Mouse (Mus musculus) CH12F3 (cell line): Measurements from ENCODE around the gene Aspdh.

Experiments used
- in situ Hi-C: fragments of 300-500 bp; cut with MboI; formaldehyde crosslinking; loops from 2 replicates; pipeline ENCODE4 v1.14.3; 2020; ENCODE audit warnings: low sequenced_read_pairs

Gene Aspdh

GRCm38 (mm10) chr7:44445528-44445923 lies 19.7 kb upstream of the Aspdh start:
- in situ Hi-C loops = no loop called here

GRCm38 (mm10) chr7:44446070-44446855 lies 18.9 kb upstream of the Aspdh start:
- in situ Hi-C loops = no loop called here

- in situ Hi-C loops = loop anchor here (25.0 kb wide), 1 partner anchor 191 kb away; the partner anchor contains the start of genes Acp4 and Gm15517
Measured at GRCm38 (mm10) chr7:44453256-44453655, 11.9 kb upstream of the Aspdh start.

GRCm38 (mm10) chr7:44456302-44456701 lies 8.9 kb upstream of the Aspdh start:
- in situ Hi-C loops = loop anchor here (25.0 kb wide), 1 partner anchor 194 kb away; the partner anchor contains the start of genes Acp4 and Gm15517

- in situ Hi-C loops = loop anchor here (25.0 kb wide), 1 partner anchor 198 kb away; the partner anchor contains the start of genes Acp4 and Gm15517
Measured at GRCm38 (mm10) chr7:44460067-44460466, 5.1 kb upstream of the Aspdh start.

- in situ Hi-C loops = loop anchor here (25.0 kb wide), 1 partner anchor 199 kb away; the partner anchor contains the start of genes Acp4 and Gm15517
Measured at GRCm38 (mm10) chr7:44460767-44461502, 4.3 kb upstream of the Aspdh start.

GRCm38 (mm10) chr7:44461503-44462217 lies 3.5 kb upstream of the Aspdh start:
- in situ Hi-C loops = loop anchor here (25.0 kb wide), 1 partner anchor 199 kb away; the partner anchor contains the start of genes Acp4 and Gm15517

GRCm38 (mm10) chr7:44462218-44463055 lies 2.8 kb upstream of the Aspdh start:
- in situ Hi-C loops = loop anchor here (25.0 kb wide), 1 partner anchor 200 kb away; the partner anchor contains the start of genes Acp4 and Gm15517

GRCm38 (mm10) chr7:44463056-44463425 lies 2.1 kb upstream of the Aspdh start:
- in situ Hi-C loops = loop anchor here (25.0 kb wide), 1 partner anchor 201 kb away; the partner anchor contains the start of genes Acp4 and Gm15517

GRCm38 (mm10) chr7:44463556-44464225 lies 1.5 kb upstream of the Aspdh start:
- in situ Hi-C loops = loop anchor here (25.0 kb wide), 1 partner anchor 201 kb away; the partner anchor contains the start of genes Acp4 and Gm15517

- in situ Hi-C loops = loop anchor here (25.0 kb wide), 1 partner anchor 202 kb away; the partner anchor contains the start of genes Acp4 and Gm15517
Measured at GRCm38 (mm10) chr7:44464511-44464910, 680 bp upstream of the Aspdh start.

- in situ Hi-C loops = loop anchor here (25.0 kb wide), 1 partner anchor 204 kb away; the partner anchor contains the start of genes Acp4 and Gm15517
Measured at GRCm38 (mm10) chr7:44466006-44466887, 1.1 kb downstream of the Aspdh start.

- in situ Hi-C loops = loop anchor here (25.0 kb wide), 1 partner anchor 205 kb away; the partner anchor contains the start of genes Acp4 and Gm15517
Measured at GRCm38 (mm10) chr7:44466888-44467311, 1.7 kb downstream of the Aspdh start.

- in situ Hi-C loops = loop anchor here (25.0 kb wide), 1 partner anchor 206 kb away; the partner anchor contains the start of genes Acp4 and Gm15517
Measured at GRCm38 (mm10) chr7:44467811-44468411, 2.7 kb downstream of the Aspdh start, which contains the start of gene Josd2. Josd2 (plus strand) TSS chr7:44467980.

- in situ Hi-C loops = loop anchor here (25.0 kb wide), 1 partner anchor 206 kb away; the partner anchor contains the start of genes Acp4 and Gm15517
Measured at GRCm38 (mm10) chr7:44468644-44469285, 3.6 kb downstream of the Aspdh start.
